Mouse (Mus musculus) forebrain, embryonic 10.5 days (tissue): ENCODE measurements around the gene Cnn1. TPM values are rescaled to one million over a fixed set of nuclear protein-coding genes. Genes with fewer than 3 reads are reported as not detected.

Source experiments
- DNase-seq: peaks from one replicate; pipeline ENCODE4 v3.0.0-alpha.2; 2017; ENCODE audit warnings: low spot score; ENCODE audit errors: extremely low spot score
- H3K27ac ChIP-seq: fragments of 300-500 bp; sonication (generic); 2 replicates; pipeline ENCODE4 v1.5.1; 2016; ENCODE audit warnings: mild to moderate bottlenecking
- H3K27me3 ChIP-seq: fragments of 300-500 bp; sonication (generic); 2 replicates; pipeline ENCODE4 v1.6.1; 2016; ENCODE audit warnings: mild to moderate bottlenecking; ENCODE audit not compliant: poor library complexity, severe bottlenecking
- H3K36me3 ChIP-seq: fragments of 300-500 bp; sonication (generic); replicated peaks from 2 replicates; pipeline ENCODE4 v1.6.1; 2016; ENCODE audit warnings: mild to moderate bottlenecking, moderate library complexity
- H3K4me1 ChIP-seq: fragments of 300-500 bp; sonication (generic); 2 replicates; pipeline ENCODE4 v1.6.1; 2016
- H3K4me3 ChIP-seq: fragments of 300-500 bp; sonication (generic); 2 replicates; pipeline ENCODE4 v1.5.1; 2016; ENCODE audit warnings: mild to moderate bottlenecking, moderate library complexity
- H3K9me3 ChIP-seq: fragments of 300-500 bp; sonication (generic); 2 replicates; pipeline ENCODE4 v1.6.1; 2016; ENCODE audit warnings: mild to moderate bottlenecking, moderate library complexity
- WGBS: fragments of 180-500 bp; shearing (Covaris S2); methylation state at CpG from one replicate; pipeline ENCODE4 v1.1.7; 2016; 5-methylcytosine and 5-hydroxymethylcytosine counted together
- polyA plus RNA-seq: library from polyadenylated mRNA; unstranded; fragments of >200 nt; fragmentation: Nextera tagmentation; extraction: Ambion mirVana; gene quantifications from 2 replicates; pipeline ENCODE4 v1.2.1, GENCODE M21; 2016

The Cnn1 gene
- polyA plus RNA-seq, 1 experiment from 2014 or later = 1.0 TPM

GRCm38 (mm10) chr9:22119543-22119942 is 20.5 kb downstream of the Cnn1 start:
- no peak overlapping the region for H3K27ac ChIP-seq
- peaks cover 22% of the 10 kb centered on the region for H3K4me1 ChIP-seq
- no peaks in the 10 kb centered on the region for H3K27me3 ChIP-seq
- 93% methylated on average over 4 of the region's 4 CpGs for WGBS
- H3K4me3 ChIP-seq = no peak overlapping the region
- no peak for DNase-seq
- H3K9me3 ChIP-seq = no peaks in the 10 kb centered on the region
- peaks cover 3% of the 10 kb centered on the region; the same call in 1 of the 2 replicates for H3K36me3 ChIP-seq

GRCm38 (mm10) chr9:22121545-22121944 is 22.5 kb downstream of the Cnn1 start:
- H3K36me3 ChIP-seq = no peaks in the 10 kb centered on the region
- H3K27me3 ChIP-seq = no peaks in the 10 kb centered on the region
- H3K9me3 ChIP-seq = no peaks in the 10 kb centered on the region
- no peak for DNase-seq
- no peak overlapping the region for H3K4me3 ChIP-seq
- H3K27ac ChIP-seq = no peak overlapping the region
- peaks cover 10% of the 10 kb centered on the region for H3K4me1 ChIP-seq

- no peaks in the 10 kb centered on the region for H3K27me3 ChIP-seq
- WGBS = 82% methylated on average over 3 of the region's 3 CpGs
- no peaks in the 10 kb centered on the region for H3K9me3 ChIP-seq
- no peak for DNase-seq
- peaks cover 10% of the 10 kb centered on the region for H3K4me1 ChIP-seq
- H3K4me3 ChIP-seq = no peak overlapping the region
- no peaks in the 10 kb centered on the region for H3K36me3 ChIP-seq
- H3K27ac ChIP-seq = no peak overlapping the region
These were observed 23.0 kb downstream of the Cnn1 start for GRCm38 (mm10) chr9:22122005-22122404.

GRCm38 (mm10) chr9:22123069-22123609 is 24.1 kb downstream of the Cnn1 start:
- 87% methylated on average over 7 of the region's 7 CpGs for WGBS
- no peaks in the 10 kb centered on the region for H3K4me1 ChIP-seq
- no peak for DNase-seq
- no peaks in the 10 kb centered on the region for H3K9me3 ChIP-seq
- no peaks in the 10 kb centered on the region for H3K36me3 ChIP-seq
- H3K27me3 ChIP-seq = no peaks in the 10 kb centered on the region
- H3K4me3 ChIP-seq = no peak overlapping the region
- H3K27ac ChIP-seq = no peak overlapping the region

GRCm38 (mm10) chr9:22124169-22124568 is 25.2 kb downstream of the Cnn1 start:
- Histone ChIP-seq H3K9me3 (no peaks in the 10 kb centered on the region), H3K4me3 (no peak overlapping the region), H3K36me3 (no peaks in the 10 kb centered on the region), H3K27me3 (peaks cover 5% of the 10 kb centered on the region; the same call in 1 of the 2 replicates), H3K27ac (no peak overlapping the region), H3K4me1 (no peaks in the 10 kb centered on the region)
- WGBS = 88% methylated on average over 3 of the region's 3 CpGs
- DNase-seq = no peak

GRCm38 (mm10) chr9:22125246-22126027 is 26.4 kb downstream of the Cnn1 start:
- 89% methylated on average over 15 of the region's 15 CpGs for WGBS

GRCm38 (mm10) chr9:22131226-22131981 is 32.4 kb downstream of the Cnn1 start:
- Histone ChIP-seq H3K4me1 (peaks cover 13% of the 10 kb centered on the region), H3K36me3 (no peaks in the 10 kb centered on the region), H3K9me3 (no peaks in the 10 kb centered on the region), H3K27ac (peak overlapping the region; percentile 54), H3K4me3 (peak overlapping the region; percentile 48), H3K27me3 (peaks cover 63% of the 10 kb centered on the region)
- DNase-seq = no peak
- 2% methylated on average over 35 of the region's 35 CpGs for WGBS

More at GRCm38 (mm10) chr9:22125246-22126027, 26.4 kb downstream of the Cnn1 start:
- Histone ChIP-seq H3K4me3 (no peak overlapping the region), H3K27me3 (peaks cover 18% of the 10 kb centered on the region), H3K4me1 (no peaks in the 10 kb centered on the region), H3K9me3 (no peaks in the 10 kb centered on the region), H3K36me3 (no peaks in the 10 kb centered on the region), H3K27ac (no peak overlapping the region)
- no peak for DNase-seq

- no peak for DNase-seq
- no peaks in the 10 kb centered on the region for H3K36me3 ChIP-seq
- H3K4me1 ChIP-seq = peaks cover 21% of the 10 kb centered on the region
- peak overlapping the region; percentile 48 for H3K4me3 ChIP-seq
- no peaks in the 10 kb centered on the region for H3K9me3 ChIP-seq
- peaks cover 72% of the 10 kb centered on the region for H3K27me3 ChIP-seq
- WGBS = 52% methylated on average over 11 of the region's 11 CpGs
- H3K27ac ChIP-seq = 0 out of 2 replicates have a peak overlapping the region, but pooled peaks have one; percentile 54
These were observed 33.2 kb downstream of the Cnn1 start for GRCm38 (mm10) chr9:22132220-22132619.

- DNase-seq = no peak
- Histone ChIP-seq H3K36me3 (no peaks in the 10 kb centered on the region), H3K4me3 (peak overlapping the region; percentile 23), H3K4me1 (peaks cover 28% of the 10 kb centered on the region), H3K27ac (peak overlapping the region; percentile 56), H3K9me3 (no peaks in the 10 kb centered on the region), H3K27me3 (peaks cover 71% of the 10 kb centered on the region)
- WGBS = 82% methylated on average over 7 of the region's 7 CpGs
These were observed 35.4 kb downstream of the Cnn1 start for GRCm38 (mm10) chr9:22134246-22134890.

GRCm38 (mm10) chr9:22134988-22135643 is 36.1 kb downstream of the Cnn1 start:
- H3K4me1 ChIP-seq = peaks cover 28% of the 10 kb centered on the region
- no peak for DNase-seq
- peak overlapping the region; percentile 23 for H3K4me3 ChIP-seq
- peaks cover 64% of the 10 kb centered on the region for H3K27me3 ChIP-seq
- peak overlapping the region; percentile 56 for H3K27ac ChIP-seq
- WGBS = 84% methylated on average over 9 of the region's 9 CpGs
- H3K36me3 ChIP-seq = no peaks in the 10 kb centered on the region
- H3K9me3 ChIP-seq = no peaks in the 10 kb centered on the region

GRCm38 (mm10) chr9:22135644-22136390 is 36.8 kb downstream of the Cnn1 start, which contains the start of gene Acp5:
Gene Acp5 (minus strand): TSS chr9:22135711.
- 80% methylated on average over 7 of the region's 7 CpGs for WGBS
- H3K36me3 ChIP-seq = no peaks in the 10 kb centered on the region
- H3K27me3 ChIP-seq = peaks cover 57% of the 10 kb centered on the region
- H3K27ac ChIP-seq = peak within 1 kb of the TSS; percentile 56
- H3K4me3 ChIP-seq = peak within 1 kb of the TSS; percentile 23
- peaks cover 28% of the 10 kb centered on the region for H3K4me1 ChIP-seq
- no peak for DNase-seq
- no peaks in the 10 kb centered on the region for H3K9me3 ChIP-seq
